Mouse (Mus musculus): ENCODE measurements around the gene Kctd21. TPM values are rescaled to one million over a fixed set of nuclear protein-coding genes. Genes with fewer than 3 reads are reported as not detected.

Gene Kctd21
- total and polyA plus RNA-seq, 3 experiments = 0.19 to 0.81 (median 0.46) TPM

DNA sequence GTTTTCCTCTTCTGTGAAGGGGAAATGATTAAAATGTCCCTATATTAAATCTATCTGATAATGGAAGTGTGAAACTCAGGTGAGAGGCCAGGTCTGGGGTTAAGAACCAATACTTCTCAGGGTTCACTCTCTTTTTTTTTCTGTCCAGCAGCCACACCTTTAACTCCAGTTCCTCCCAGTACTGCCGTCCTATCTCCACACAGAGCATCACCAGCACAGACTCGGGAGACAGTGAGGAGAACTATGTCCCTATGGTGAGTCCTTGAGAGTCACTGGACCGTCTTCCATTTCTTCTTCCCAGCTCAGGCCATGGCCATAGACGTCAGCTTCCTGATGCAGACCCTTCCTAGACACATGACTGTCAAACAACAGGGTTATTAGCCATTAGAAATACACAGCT lies 29.3 kb upstream of the Kctd21 start:
- no peak overlapping the region for H3K27ac ChIP-seq (ENCODE audit: insufficient read depth, low read depth)
- DNase-seq (ENCODE audit: extremely low read depth) = no peak
- H3K27me3 ChIP-seq (replicated peaks) = no peaks in the 10 kb centered on the region
- in situ Hi-C loops (cut with MboI; ENCODE audit: low pct_ligation_motif_present, low pct_unique_long_range_greater_than_20kb, low sequenced_read_pairs) (no loop called here), dilution Hi-C loops (cut with MboI; ENCODE audit: extremely low pct_ligation_motif_present, extremely low pct_unique_long_range_greater_than_20kb, low sequenced_read_pairs) (no loop called here)
- no peak overlapping the region for H3K4me2 ChIP-seq (ENCODE audit: insufficient read depth, low read depth, poor library complexity, severe bottlenecking)
- H3K4me1 ChIP-seq (ENCODE audit: control insufficient read depth in 1 of 2, insufficient read depth in 2 of 2) = peaks cover 7 to 24% of the 10 kb centered on the region in 2 experiments; a peak in 3 of 4 replicates
- no peak overlapping the region for H3K9ac ChIP-seq (ENCODE audit: insufficient read depth, low read depth)
- no peaks in the 10 kb centered on the region for H3K79me2 ChIP-seq (replicated peaks; ENCODE audit: control insufficient read depth, extremely low read depth, insufficient read depth, poor library complexity, severe bottlenecking)
- TF ChIP-seq MXI1 (IDR thresholded peaks at IDR 0.05; ENCODE audit: low read depth, low read length) (no peak), RCOR1 (conservative IDR thresholded peaks at IDR 0.05; ENCODE audit: low read depth, low read length) (no peak)
- no peak overlapping the region for H3K4me3 ChIP-seq (replicated peaks in 1 of 3; ENCODE audit: low read depth in 2 of 3, low read length in 2 of 3, poor library complexity in 1 of 3)
- H3K36me3 ChIP-seq (replicated peaks in 1 of 2; ENCODE audit: control insufficient read depth in 1 of 2, insufficient read depth in 1 of 2, low read length in 1 of 2) = no peaks in the 10 kb centered on the region
- no peaks in the 10 kb centered on the region for H3K9me3 ChIP-seq (replicated peaks; ENCODE audit: low read length)

DNA sequence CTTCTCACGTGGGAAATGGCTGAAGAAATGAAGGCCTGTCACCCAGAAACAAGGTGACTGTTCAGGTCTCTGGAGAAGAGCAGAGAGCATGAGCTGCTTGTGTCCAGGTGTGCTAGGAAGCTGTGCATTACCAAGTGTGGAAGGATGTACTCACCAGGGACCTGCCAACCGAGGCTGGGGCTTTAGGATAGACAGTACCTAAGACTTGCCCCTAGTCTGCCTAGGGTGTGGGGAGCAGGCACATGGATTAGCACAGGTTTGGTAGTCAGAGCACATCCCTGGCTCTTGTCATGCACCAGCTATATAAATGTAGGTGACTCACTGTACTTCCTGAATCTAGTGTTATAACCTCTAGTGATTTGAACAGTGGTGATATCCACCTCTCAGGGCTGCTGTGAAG lies 28.5 kb upstream of the Kctd21 start:
- DNase-seq (ENCODE audit: extremely low read depth) = no peak
- no peak overlapping the region for H3K4me3 ChIP-seq (replicated peaks in 1 of 3; ENCODE audit: low read depth in 2 of 3, low read length in 2 of 3, poor library complexity in 1 of 3)
- no peaks in the 10 kb centered on the region for H3K9me3 ChIP-seq (replicated peaks; ENCODE audit: low read length)
- no peak overlapping the region for H3K27ac ChIP-seq (ENCODE audit: insufficient read depth, low read depth)
- H3K4me2 ChIP-seq (ENCODE audit: insufficient read depth, low read depth, poor library complexity, severe bottlenecking) = no peak overlapping the region
- peaks cover 4 to 17% of the 10 kb centered on the region in 2 experiments; a peak in 2 of 4 replicates for H3K4me1 ChIP-seq (ENCODE audit: control insufficient read depth in 1 of 2, insufficient read depth in 2 of 2)
- H3K27me3 ChIP-seq (replicated peaks) = no peaks in the 10 kb centered on the region
- no peak overlapping the region for H3K9ac ChIP-seq (ENCODE audit: insufficient read depth, low read depth)
- no peaks in the 10 kb centered on the region for H3K36me3 ChIP-seq (replicated peaks in 1 of 2; ENCODE audit: control insufficient read depth in 1 of 2, insufficient read depth in 1 of 2, low read length in 1 of 2)
- dilution Hi-C loops (cut with MboI; ENCODE audit: extremely low pct_ligation_motif_present, extremely low pct_unique_long_range_greater_than_20kb, low sequenced_read_pairs) = no loop called here
- no peaks in the 10 kb centered on the region for H3K79me2 ChIP-seq (replicated peaks; ENCODE audit: control insufficient read depth, extremely low read depth, insufficient read depth, poor library complexity, severe bottlenecking)
- in situ Hi-C loops (cut with MboI; ENCODE audit: low pct_ligation_motif_present, low pct_unique_long_range_greater_than_20kb, low sequenced_read_pairs) = no loop called here
- TF ChIP-seq NRF1 (IDR thresholded peaks at IDR 0.05; ENCODE audit: low read depth, low read length) (no peak), TBP (conservative IDR thresholded peaks at IDR 0.05; ENCODE audit: low read depth, low read length) (no peak), CTCF (conservative IDR thresholded peaks at IDR 0.05 in 1 of 2, IDR thresholded peaks at IDR 0.05 in 1 of 2; ENCODE audit: low read depth in 2 of 2, low read length in 2 of 2) (no peak), ETS1 (conservative IDR thresholded peaks at IDR 0.05; ENCODE audit: low read depth, low read length) (no peak), BHLHE40 (IDR thresholded peaks at IDR 0.05; ENCODE audit: low read depth, low read length) (no peak), USF1 (IDR thresholded peaks at IDR 0.05; ENCODE audit: low read depth, low read length) (no peak), HCFC1 (IDR thresholded peaks at IDR 0.05; ENCODE audit: low read depth, low read length) (no peak), CHD2 (IDR thresholded peaks at IDR 0.05; ENCODE audit: low read length) (no peak), MAZ (IDR thresholded peaks at IDR 0.05; ENCODE audit: low read depth, low read length) (no peak), SMC3 (IDR thresholded peaks at IDR 0.05; ENCODE audit: low read depth, low read length) (no peak), EP300 (IDR thresholded peaks at IDR 0.05; ENCODE audit: low read length) (no peak), ZMIZ1 (IDR thresholded peaks at IDR 0.05; ENCODE audit: low read depth, low read length) (no peak), PAX5 (IDR thresholded peaks at IDR 0.05; ENCODE audit: low read length) (no peak), MAFK (IDR thresholded peaks at IDR 0.05; ENCODE audit: insufficient replicate concordance, low read length) (no peak), ZKSCAN1 (IDR thresholded peaks at IDR 0.05; ENCODE audit: borderline replicate concordance, low read depth, low read length) (no peak)
